Mouse (Mus musculus) small intestine, adult 2 months (tissue): Measurements from ENCODE around the gene Ropn1l.

ENCODE experiments used
- CTCF ChIP-seq: fragments of 200-500 bp; IDR thresholded peaks from 2 replicates; pipeline ENCODE4 v1.5.1; 2012; ENCODE audit warnings: low read depth, mild to moderate bottlenecking, control low read depth, inconsistent platforms, low read length, moderate library complexity, mixed read lengths; ENCODE audit not compliant: insufficient replicate concordance, insufficient read length; ENCODE audit errors: extremely low read depth
- POLR2A ChIP-seq: fragments of 200-500 bp; IDR thresholded peaks from 2 replicates; pipeline ENCODE4 v1.6.1; 2012; ENCODE audit warnings: low read depth, mild to moderate bottlenecking, control low read depth, inconsistent platforms, low read length, moderate library complexity

GRCm38 (mm10) chr15:31502313-31502712 lies 48.8 kb upstream of the Ropn1l start:
- TF ChIP-seq CTCF (no peak), POLR2A (no peak)
